Mouse (Mus musculus): ENCODE measurements around the gene Cp.
"Not testable (repeated sequence)": the region's sequence is repeated elsewhere in the genome, so short reads cannot be mapped to it uniquely, and the experiment has no call there.

Cp gene

GRCm38 (mm10) chr3:20007759-20008158 lies 50.9 kb downstream of the Cp start:
- no peak for DNase-seq

GRCm38 (mm10) chr3:20010464-20010863 lies 53.6 kb downstream of the Cp start:
- no peak for DNase-seq

GRCm38 (mm10) chr3:20010905-20011304 lies 54.1 kb downstream of the Cp start:
- not testable (repeated sequence) for DNase-seq

GRCm38 (mm10) chr3:20014454-20014853 lies 57.6 kb downstream of the Cp start:
- no peak for DNase-seq

- no peak for DNase-seq
These were observed 61.2 kb downstream of the Cp start for GRCm38 (mm10) chr3:20018076-20018475.

- DNase-seq = no peak
These were observed 67.0 kb downstream of the Cp start for GRCm38 (mm10) chr3:20023832-20024231.

GRCm38 (mm10) chr3:20026481-20026880 lies 69.6 kb downstream of the Cp start:
- no peak for DNase-seq

- no peak for DNase-seq
These were observed 70.3 kb downstream of the Cp start for GRCm38 (mm10) chr3:20026996-20027689.

GRCm38 (mm10) chr3:20027788-20028187 lies 70.9 kb downstream of the Cp start:
- no peak for DNase-seq

GRCm38 (mm10) chr3:20028640-20029039 lies 71.8 kb downstream of the Cp start:
- no peak for DNase-seq

GRCm38 (mm10) chr3:20030807-20031206 lies 74.0 kb downstream of the Cp start:
- DNase-seq = no peak

GRCm38 (mm10) chr3:20033761-20034718 lies 77.2 kb downstream of the Cp start:
- DNase-seq = no peak

GRCm38 (mm10) chr3:20034719-20035404 lies 78.0 kb downstream of the Cp start, which contains the start of gene Hps3:
TSS of gene Hps3 (minus strand) at chr3:20035315.
- peak; percentile 89 for DNase-seq

- no peak for DNase-seq
These were observed 79.2 kb downstream of the Cp start for GRCm38 (mm10) chr3:20036069-20036468.

GRCm38 (mm10) chr3:20041461-20041860 lies 84.6 kb downstream of the Cp start:
- DNase-seq = not testable (repeated sequence)

GRCm38 (mm10) chr3:20044736-20045135 lies 87.9 kb downstream of the Cp start:
- not testable (repeated sequence) for DNase-seq

- peak; percentile 94 for DNase-seq
These were observed 100.7 kb downstream of the Cp start, which contains the start of gene Hltf for GRCm38 (mm10) chr3:20057306-20058196. TSS of gene Hltf (plus strand) at chr3:20057811.

- no peak for DNase-seq
These were observed 101.3 kb downstream of the Cp start for GRCm38 (mm10) chr3:20058197-20058541.
